Mouse (Mus musculus) cortical plate, adult 2 months (tissue): ENCODE data around the gene Shisa5.

Source experiments
- CTCF ChIP-seq: fragments of 200-500 bp; IDR thresholded peaks from 2 replicates; pipeline ENCODE4 v1.5.1; 2011; ENCODE audit warnings: mild to moderate bottlenecking, control low read depth, low read length; ENCODE audit not compliant: insufficient read depth; ENCODE audit errors: extremely low read depth
- POLR2A ChIP-seq: fragments of 200-500 bp; IDR thresholded peaks from 2 replicates; pipeline ENCODE4 v1.6.1; 2011; ENCODE audit warnings: mild to moderate bottlenecking, low read length, control low read depth; ENCODE audit not compliant: insufficient read depth; ENCODE audit errors: extremely low read depth

DNA sequence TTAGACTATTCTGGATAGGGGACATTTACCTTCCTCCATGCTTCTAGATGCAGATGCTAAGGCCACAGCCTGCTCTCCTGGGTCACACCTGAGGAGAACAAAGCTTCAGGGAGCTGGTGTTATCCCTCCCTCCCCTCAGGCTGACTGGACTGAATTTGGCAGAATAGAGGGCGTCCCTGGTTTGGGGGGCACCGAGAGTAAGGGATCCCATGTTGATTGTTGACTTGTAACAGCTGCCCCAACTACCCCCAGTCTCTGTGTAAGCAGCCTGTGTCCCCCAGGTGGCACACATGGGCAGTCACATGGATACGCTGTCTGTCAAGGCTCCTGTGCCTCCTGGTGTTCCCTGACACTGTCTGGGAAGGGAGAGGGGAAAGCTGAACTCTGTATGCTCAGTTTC lies 9.9 kb upstream of the Shisa5 start:
- TF ChIP-seq CTCF (no peak), POLR2A (no peak)
